Mouse (Mus musculus): Measurements from ENCODE around the gene Tipin. TPM values are rescaled to one million over a fixed set of nuclear protein-coding genes. Genes with fewer than 3 reads are reported as not detected.
A peak's percentile ranks its signal among the peaks of the same experiment; 100 is the strongest.

Tipin gene
- 56.8 and 67.4 TPM in 2 replicates for polyA plus RNA-seq (2012; rRNA removed)

DNA sequence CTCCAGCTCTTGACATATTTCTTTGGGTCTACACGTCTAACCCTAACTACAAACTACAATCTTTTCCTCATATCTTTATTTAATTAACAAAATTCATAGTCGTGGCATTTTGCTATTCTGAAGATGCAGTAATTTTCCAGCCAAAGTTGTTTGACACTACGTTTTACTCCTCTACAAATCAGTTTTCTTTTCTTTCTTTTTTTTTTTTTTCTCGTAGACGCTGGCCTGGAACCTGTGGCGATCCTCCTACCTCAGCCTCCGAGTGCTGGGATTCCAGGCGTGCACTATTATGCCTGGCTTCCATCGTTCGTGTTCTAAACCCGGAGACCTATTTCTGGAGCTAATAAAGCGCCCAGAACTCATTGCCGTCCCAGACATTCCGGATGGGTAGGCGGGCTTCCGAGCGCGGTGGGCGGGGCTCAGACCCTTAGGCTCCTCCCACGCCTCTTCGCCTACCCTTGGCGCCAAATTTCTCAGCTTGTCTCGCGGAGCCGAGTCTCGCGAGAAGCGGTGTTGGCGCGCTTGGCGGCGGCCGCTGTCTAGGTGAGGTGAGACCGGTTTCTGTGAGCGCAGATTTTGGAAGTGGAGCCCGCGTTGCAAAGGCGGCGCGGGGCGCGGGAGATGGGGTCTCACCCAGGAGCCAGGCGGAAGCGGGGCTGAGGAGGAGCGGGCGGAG is at the start of gene Tipin:
TSS of gene Tipin (plus strand) at position 477 of the 676 bp plus-strand sequence.
- peak; percentile 97 for DNase-seq (ENCODE audit: low read depth)
- TF ChIP-seq CTCF (IDR thresholded peaks at IDR 0.05; ENCODE audit: borderline replicate concordance, extremely low read depth, insufficient read depth, insufficient read length): no peak
- peak; percentile 56; the same call in 1 of the 2 replicates for TF ChIP-seq POLR2A (IDR thresholded peaks at IDR 0.05; ENCODE audit: borderline replicate concordance, extremely low read depth, insufficient read depth, insufficient read length, poor library complexity, severe bottlenecking)

DNA sequence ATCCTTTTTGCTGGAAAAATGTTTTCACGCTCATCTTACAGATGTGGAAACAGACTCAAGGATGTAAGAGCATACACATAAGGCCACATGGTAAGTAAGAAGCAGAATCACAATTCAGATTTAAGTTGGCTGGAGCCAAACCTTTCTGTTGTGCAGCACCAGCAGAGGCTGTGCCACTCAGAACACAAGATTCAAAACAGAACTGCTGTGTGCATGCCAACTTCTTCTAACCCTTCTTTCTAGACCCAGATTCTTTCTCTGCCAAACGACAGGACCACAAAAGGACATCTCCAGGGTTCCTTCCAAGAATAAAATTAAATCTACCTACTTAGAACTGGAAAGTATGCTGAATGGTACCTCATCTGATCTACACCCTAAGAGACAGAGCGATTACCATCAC is 49.7 kb upstream of the Tipin start:
- TF ChIP-seq POLR2A (IDR thresholded peaks at IDR 0.05; ENCODE audit: borderline replicate concordance, extremely low read depth, insufficient read depth, insufficient read length, poor library complexity, severe bottlenecking) (no peak), CTCF (IDR thresholded peaks at IDR 0.05; ENCODE audit: borderline replicate concordance, extremely low read depth, insufficient read depth, insufficient read length) (no peak)
- DNase-seq (ENCODE audit: low read depth): no peak

- no peak for TF ChIP-seq CTCF (IDR thresholded peaks at IDR 0.05; ENCODE audit: borderline replicate concordance, extremely low read depth, insufficient read depth, insufficient read length)
- no peak for TF ChIP-seq POLR2A (IDR thresholded peaks at IDR 0.05; ENCODE audit: borderline replicate concordance, extremely low read depth, insufficient read depth, insufficient read length, poor library complexity, severe bottlenecking)
- peak; percentile 60 for DNase-seq (ENCODE audit: low read depth)
Observed at GRCm38 (mm10) chr9:64232257-64232957, 49.0 kb upstream of the Tipin start.

GRCm38 (mm10) chr9:64233656-64234055 is 47.7 kb upstream of the Tipin start:
- TF ChIP-seq CTCF (IDR thresholded peaks at IDR 0.05; ENCODE audit: borderline replicate concordance, extremely low read depth, insufficient read depth, insufficient read length) (no peak), POLR2A (IDR thresholded peaks at IDR 0.05; ENCODE audit: borderline replicate concordance, extremely low read depth, insufficient read depth, insufficient read length, poor library complexity, severe bottlenecking) (no peak)
- DNase-seq (ENCODE audit: low read depth): peak; percentile 42

DNA sequence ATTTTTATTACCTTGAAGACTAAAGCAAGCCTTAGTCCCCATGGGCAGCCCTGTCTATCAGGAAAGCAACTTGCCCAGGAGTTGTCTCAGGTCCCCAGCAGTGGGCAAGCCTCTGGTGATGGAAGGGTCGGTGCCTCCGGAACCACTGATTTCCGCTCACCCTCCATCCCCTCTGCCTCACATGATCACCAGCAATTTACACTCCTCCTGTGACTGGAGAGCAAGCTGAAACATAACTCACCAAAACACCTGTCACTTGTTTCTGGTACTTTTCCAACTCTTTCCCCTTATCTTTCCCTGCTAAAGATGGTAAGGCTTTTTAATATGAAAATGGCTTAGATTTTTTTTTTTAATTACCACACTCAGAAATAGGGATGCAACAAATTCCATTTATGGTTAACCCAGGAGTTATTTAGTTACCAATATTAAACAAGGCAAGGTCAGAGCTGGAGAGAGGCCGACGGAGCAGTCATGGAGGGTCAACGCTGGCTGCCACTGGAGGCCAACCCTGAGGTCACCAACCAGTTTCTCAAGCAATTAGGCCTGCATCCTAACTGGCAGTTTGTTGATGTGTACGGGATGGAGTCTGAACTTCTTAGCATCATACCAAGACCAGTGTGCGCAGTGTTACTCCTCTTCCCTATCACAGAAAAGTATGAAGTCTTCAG is 46.5 kb upstream of the Tipin start, which contains the start of gene Uchl4:
TSS of gene Uchl4 (plus strand) at position 434 of the 668 bp plus-strand sequence.
- DNase-seq (ENCODE audit: low read depth): no peak
- no peak for TF ChIP-seq CTCF (IDR thresholded peaks at IDR 0.05; ENCODE audit: borderline replicate concordance, extremely low read depth, insufficient read depth, insufficient read length)
- no peak for TF ChIP-seq POLR2A (IDR thresholded peaks at IDR 0.05; ENCODE audit: borderline replicate concordance, extremely low read depth, insufficient read depth, insufficient read length, poor library complexity, severe bottlenecking)

DNA sequence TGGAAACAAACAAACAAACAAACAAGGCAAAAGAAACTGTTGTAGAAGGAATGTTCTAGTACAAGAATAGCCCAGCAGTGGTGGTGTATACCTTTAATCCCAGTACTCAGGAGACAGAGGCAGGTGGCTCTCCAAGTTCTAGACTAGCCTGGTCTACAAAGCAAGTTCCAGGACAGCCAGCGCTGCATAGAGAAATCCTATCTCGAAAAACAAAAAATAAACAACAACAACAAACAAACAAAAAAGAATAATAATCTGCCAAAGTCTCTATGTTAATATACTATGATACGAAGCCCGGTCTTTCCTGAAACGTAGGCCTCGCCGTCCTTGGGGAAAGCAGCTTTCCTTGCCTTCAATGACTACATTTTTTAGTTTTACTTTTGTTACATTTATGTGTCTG is 45.3 kb upstream of the Tipin start:
- DNase-seq (ENCODE audit: low read depth): no peak
- no peak for TF ChIP-seq POLR2A (IDR thresholded peaks at IDR 0.05; ENCODE audit: borderline replicate concordance, extremely low read depth, insufficient read depth, insufficient read length, poor library complexity, severe bottlenecking)
- TF ChIP-seq CTCF (IDR thresholded peaks at IDR 0.05; ENCODE audit: borderline replicate concordance, extremely low read depth, insufficient read depth, insufficient read length): no peak

DNA sequence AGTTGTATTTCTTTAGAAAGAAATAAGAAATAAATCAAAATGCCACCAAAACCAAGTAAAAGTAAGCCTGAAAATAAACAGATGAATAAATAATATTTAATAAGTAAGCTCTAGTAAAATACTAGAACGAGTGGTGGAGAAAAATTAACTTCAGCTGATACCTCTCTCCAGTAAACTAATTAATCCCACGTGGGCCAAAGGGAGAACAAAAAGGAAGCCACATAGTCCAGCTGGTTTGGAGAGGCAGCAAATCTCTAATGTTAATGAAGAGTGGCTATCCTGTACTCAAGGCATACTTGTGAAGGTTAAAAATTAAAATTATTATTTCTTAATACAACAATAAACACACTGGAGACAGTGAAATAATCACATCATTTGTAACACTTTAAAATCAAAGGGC is 41.3 kb upstream of the Tipin start:
- no peak for DNase-seq (ENCODE audit: low read depth)
- TF ChIP-seq CTCF (IDR thresholded peaks at IDR 0.05; ENCODE audit: borderline replicate concordance, extremely low read depth, insufficient read depth, insufficient read length) (no peak), POLR2A (IDR thresholded peaks at IDR 0.05; ENCODE audit: borderline replicate concordance, extremely low read depth, insufficient read depth, insufficient read length, poor library complexity, severe bottlenecking) (no peak)

DNA sequence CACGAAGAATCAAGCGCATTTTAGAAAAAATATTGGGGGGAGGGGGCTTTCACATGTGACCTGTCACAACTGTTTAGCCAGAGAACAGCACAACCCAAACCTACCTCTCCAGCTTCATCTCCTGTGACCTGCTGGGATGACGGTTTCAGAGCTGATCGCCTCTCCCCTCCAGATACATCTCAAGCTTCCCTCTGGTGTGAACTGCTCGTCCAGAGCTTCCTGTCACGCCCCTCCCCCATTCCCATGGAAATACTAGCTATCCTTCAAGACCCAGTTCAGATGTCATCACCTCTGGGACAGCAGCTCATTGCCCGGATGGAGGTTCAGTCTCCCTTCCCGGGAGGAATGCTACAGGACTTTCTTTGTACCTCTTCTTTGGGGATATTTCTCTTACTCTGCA is 40.7 kb upstream of the Tipin start:
- TF ChIP-seq CTCF (IDR thresholded peaks at IDR 0.05; ENCODE audit: borderline replicate concordance, extremely low read depth, insufficient read depth, insufficient read length) (no peak), POLR2A (IDR thresholded peaks at IDR 0.05; ENCODE audit: borderline replicate concordance, extremely low read depth, insufficient read depth, insufficient read length, poor library complexity, severe bottlenecking) (no peak)
- no peak for DNase-seq (ENCODE audit: low read depth)

DNA sequence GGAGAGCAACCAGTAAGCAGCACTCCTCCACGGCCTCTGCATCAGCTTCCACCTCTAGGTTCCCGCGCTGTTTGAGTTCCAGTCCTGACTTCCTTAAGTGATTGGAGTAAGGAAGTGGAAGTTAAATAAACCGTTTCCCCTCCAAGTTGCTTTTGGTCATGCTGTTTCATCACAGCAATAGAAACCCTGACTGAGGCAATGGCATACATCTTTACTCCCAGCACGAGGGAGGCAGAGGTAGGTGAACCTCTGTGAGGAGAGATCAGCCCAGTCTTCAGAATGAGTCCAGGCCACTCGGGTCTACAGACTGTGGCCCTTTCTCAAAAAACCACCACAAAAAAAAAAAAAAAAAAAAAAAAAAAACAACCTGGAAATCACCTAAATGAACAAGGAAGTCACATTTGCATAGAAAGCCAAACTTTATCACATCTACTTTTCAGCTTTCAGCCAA is 39.0 kb upstream of the Tipin start:
- DNase-seq (ENCODE audit: low read depth): no peak
- TF ChIP-seq CTCF (IDR thresholded peaks at IDR 0.05; ENCODE audit: borderline replicate concordance, extremely low read depth, insufficient read depth, insufficient read length) (no peak), POLR2A (IDR thresholded peaks at IDR 0.05; ENCODE audit: borderline replicate concordance, extremely low read depth, insufficient read depth, insufficient read length, poor library complexity, severe bottlenecking) (no peak)

DNA sequence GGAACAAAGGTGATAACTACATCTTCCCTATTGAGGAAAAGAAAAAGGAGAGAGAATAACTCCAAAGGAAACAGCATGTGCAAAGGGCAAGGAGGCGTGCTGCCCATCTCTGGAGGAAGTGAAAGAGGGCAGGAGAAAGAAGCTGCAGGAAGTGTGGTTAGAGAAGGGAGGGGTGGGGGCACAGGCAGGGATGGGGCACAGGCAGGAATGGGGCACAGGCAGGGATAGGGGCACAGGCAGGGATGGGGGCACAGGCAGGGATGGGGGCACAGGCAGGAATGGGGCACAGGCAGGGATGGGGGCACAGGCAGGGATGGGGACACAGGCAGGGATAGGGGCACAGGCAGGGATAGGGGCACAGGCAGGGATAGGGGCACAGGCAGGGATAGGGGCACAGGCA is 32.0 kb upstream of the Tipin start:
- TF ChIP-seq POLR2A (IDR thresholded peaks at IDR 0.05; ENCODE audit: borderline replicate concordance, extremely low read depth, insufficient read depth, insufficient read length, poor library complexity, severe bottlenecking) (no peak), CTCF (IDR thresholded peaks at IDR 0.05; ENCODE audit: borderline replicate concordance, extremely low read depth, insufficient read depth, insufficient read length) (no peak)
- no peak for DNase-seq (ENCODE audit: low read depth)

DNA sequence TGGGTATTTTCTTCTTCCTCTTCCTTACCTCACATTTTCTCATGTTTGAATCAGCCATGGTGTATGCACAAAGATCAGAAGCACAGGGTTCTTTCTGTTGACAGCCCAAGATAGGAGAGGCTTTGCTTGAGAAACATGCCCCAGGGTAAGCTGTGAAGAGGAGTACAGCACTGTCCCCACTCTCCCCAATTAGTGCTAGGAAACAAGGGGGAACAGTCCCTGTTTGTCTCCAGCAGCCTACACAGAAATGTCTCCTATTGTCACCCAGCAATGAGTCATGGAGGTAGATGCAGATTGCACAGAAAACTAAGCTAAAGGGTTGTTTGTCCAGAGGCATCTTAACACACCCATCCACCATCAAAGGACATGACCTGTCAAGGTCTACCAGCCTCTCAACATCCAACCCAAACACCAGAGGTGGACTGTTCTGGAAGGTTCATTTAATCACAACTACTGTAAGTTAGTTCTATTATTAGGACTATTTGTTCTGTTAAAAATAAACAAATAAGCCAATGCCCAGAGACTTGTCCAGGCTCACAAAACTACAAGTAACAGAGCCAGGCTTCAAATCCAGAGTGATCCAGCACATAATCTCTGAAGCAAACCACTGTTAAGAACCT is 31.2 kb upstream of the Tipin start:
- DNase-seq (ENCODE audit: low read depth): no peak

More for the DNA sequence above, 31.2 kb upstream of the Tipin start:
- TF ChIP-seq CTCF (IDR thresholded peaks at IDR 0.05; ENCODE audit: borderline replicate concordance, extremely low read depth, insufficient read depth, insufficient read length): no peak
- TF ChIP-seq POLR2A (IDR thresholded peaks at IDR 0.05; ENCODE audit: borderline replicate concordance, extremely low read depth, insufficient read depth, insufficient read length, poor library complexity, severe bottlenecking): no peak
